Mouse (Mus musculus): ENCODE data around the gene Ankrd63. TPM values are rescaled to one million over a fixed set of nuclear protein-coding genes. Genes with fewer than 3 reads are reported as not detected.

Ankrd63 gene
- polyA plus RNA-seq, 1 experiment from 2014 or later = not detected

DNA sequence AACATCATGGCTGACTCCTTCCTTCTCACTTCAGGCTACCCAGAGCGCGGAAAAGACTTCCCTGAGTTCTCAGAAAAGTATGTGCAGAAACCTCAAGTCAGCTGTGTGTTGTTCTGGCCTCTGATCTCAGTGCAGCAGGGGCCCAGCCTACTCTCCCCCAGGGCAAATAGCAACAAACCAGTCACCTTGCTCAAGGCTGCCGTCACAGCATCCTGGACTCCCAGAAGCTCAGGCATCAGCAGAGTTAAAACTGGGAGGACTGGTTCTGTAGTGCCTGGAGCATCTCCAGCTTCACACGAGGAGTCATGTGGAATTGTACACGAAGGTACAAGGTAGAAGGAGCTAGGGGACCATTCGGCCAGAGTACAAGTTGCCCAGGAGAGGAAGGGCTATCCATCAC is 34.5 kb downstream of the Ankrd63 start:
- no peak overlapping the region for H3K4me2 ChIP-seq
- no peak for ATAC-seq (ENCODE audit: low FRiP score)
- no peak overlapping the region for H3K27ac ChIP-seq (replicated peaks)
- H3K27me3 ChIP-seq (replicated peaks) = peaks cover 21% of the 10 kb centered on the region
- WGBS = 78% methylated on average over 6 of the region's 6 CpGs
- H3K36me3 ChIP-seq = no peaks in the 10 kb centered on the region
- H3K4me3 ChIP-seq (replicated peaks) = no peak overlapping the region
- no peak overlapping the region for H3K9ac ChIP-seq (replicated peaks)
- peaks cover 37% of the 10 kb centered on the region for H3K4me1 ChIP-seq
- no peaks in the 10 kb centered on the region for H3K9me3 ChIP-seq (replicated peaks)

DNA sequence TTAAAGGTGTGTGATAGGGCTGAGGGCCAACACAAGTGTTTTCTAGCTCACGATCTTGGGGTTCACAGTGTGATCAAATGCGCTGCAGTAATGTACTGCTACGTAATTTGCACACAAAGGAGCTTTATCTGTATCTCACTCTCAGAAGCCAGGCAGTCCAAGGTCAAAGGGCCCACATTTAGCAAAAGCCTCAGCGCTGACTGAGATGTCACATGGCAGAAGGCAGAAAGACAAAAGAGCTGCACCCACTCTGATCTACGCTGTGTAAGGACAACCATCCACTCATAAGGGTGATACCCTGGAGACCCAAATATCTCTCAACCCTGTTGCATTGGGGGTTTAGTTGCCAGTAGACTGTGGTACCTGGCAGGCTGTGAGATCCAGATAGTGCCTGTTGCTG is 36.6 kb downstream of the Ankrd63 start:
- Histone ChIP-seq H3K9me3 (replicated peaks) (no peaks in the 10 kb centered on the region), H3K36me3 (no peaks in the 10 kb centered on the region), H3K4me3 (replicated peaks) (no peak overlapping the region), H3K27me3 (replicated peaks) (peaks cover 1% of the 10 kb centered on the region), H3K9ac (replicated peaks) (no peak overlapping the region), H3K4me1 (peaks cover 55% of the 10 kb centered on the region), H3K4me2 (no peak overlapping the region), H3K27ac (replicated peaks) (no peak overlapping the region)
- WGBS = 74% methylated on average over 5 of the region's 5 CpGs
- ATAC-seq (ENCODE audit: low FRiP score) = no peak

DNA sequence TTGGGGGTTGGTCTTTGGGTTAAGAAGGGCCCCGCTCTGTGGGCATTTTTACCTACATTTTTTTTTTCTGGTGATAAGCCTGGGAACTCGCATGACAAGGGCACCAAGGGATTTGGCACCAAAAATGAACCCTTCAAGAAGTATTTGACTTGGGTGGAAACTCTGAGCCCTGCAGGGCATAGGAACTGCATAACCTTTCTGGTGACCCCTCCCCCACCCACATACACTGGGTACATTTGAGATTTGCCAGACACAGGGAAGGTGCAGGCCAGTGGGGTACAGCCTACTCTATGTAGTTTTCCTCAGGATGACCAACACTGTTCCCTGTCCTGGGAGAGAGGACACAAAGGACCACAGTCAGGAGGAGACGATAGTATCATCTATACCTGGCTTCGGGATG is 38.1 kb downstream of the Ankrd63 start:
- WGBS = 93% methylated on average over 4 of the region's 4 CpGs
- Histone ChIP-seq H3K9ac (replicated peaks) (peak overlapping the region; percentile 26; the same call in 1 of the 2 replicates), H3K27ac (replicated peaks) (no peak overlapping the region), H3K9me3 (replicated peaks) (no peaks in the 10 kb centered on the region), H3K4me2 (peak overlapping the region; percentile 82), H3K36me3 (no peaks in the 10 kb centered on the region), H3K27me3 (replicated peaks) (no peaks in the 10 kb centered on the region), H3K4me3 (replicated peaks) (no peak overlapping the region), H3K4me1 (peaks cover 55% of the 10 kb centered on the region)
- ATAC-seq (ENCODE audit: low FRiP score) = no peak

DNA sequence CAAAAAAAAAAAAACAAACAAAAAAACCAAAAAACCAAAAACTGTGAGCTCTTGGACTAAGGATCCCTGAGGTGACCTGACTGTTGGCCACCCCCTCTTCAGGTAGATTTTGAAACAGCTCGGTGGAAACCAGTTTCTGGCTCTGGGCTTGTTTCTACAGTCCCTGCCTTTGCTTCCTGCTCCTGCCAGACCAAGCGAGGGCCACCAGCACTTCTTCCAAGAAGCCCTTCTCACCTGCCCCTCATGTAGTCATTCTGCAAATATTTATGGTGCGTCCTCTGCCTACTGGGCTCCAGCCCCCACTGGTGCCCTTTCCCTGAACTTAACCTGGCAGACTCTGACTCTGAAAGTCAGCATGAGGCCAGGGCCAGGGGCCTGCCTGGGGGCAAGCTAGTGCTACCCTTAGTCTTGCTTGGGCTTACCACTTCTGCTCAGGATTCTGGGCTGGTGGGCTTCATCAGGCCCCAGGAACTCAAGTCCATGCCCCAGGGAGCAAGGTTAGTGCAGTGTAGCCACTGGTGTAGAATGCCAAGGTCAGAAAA is 38.7 kb downstream of the Ankrd63 start:
- peak overlapping the region; percentile 82 for H3K4me2 ChIP-seq
- no peaks in the 10 kb centered on the region for H3K36me3 ChIP-seq
- H3K27me3 ChIP-seq (replicated peaks) = no peaks in the 10 kb centered on the region
- peaks cover 60% of the 10 kb centered on the region for H3K4me1 ChIP-seq
- no peak overlapping the region for H3K9ac ChIP-seq (replicated peaks)
- H3K4me3 ChIP-seq (replicated peaks) = peak overlapping the region; percentile 56; the same call in 1 of the 2 replicates
- WGBS = 65% methylated on average over 3 of the region's 3 CpGs
- H3K27ac ChIP-seq (replicated peaks) = no peak overlapping the region
- H3K9me3 ChIP-seq (replicated peaks) = no peaks in the 10 kb centered on the region
- no peak for ATAC-seq (ENCODE audit: low FRiP score)

DNA sequence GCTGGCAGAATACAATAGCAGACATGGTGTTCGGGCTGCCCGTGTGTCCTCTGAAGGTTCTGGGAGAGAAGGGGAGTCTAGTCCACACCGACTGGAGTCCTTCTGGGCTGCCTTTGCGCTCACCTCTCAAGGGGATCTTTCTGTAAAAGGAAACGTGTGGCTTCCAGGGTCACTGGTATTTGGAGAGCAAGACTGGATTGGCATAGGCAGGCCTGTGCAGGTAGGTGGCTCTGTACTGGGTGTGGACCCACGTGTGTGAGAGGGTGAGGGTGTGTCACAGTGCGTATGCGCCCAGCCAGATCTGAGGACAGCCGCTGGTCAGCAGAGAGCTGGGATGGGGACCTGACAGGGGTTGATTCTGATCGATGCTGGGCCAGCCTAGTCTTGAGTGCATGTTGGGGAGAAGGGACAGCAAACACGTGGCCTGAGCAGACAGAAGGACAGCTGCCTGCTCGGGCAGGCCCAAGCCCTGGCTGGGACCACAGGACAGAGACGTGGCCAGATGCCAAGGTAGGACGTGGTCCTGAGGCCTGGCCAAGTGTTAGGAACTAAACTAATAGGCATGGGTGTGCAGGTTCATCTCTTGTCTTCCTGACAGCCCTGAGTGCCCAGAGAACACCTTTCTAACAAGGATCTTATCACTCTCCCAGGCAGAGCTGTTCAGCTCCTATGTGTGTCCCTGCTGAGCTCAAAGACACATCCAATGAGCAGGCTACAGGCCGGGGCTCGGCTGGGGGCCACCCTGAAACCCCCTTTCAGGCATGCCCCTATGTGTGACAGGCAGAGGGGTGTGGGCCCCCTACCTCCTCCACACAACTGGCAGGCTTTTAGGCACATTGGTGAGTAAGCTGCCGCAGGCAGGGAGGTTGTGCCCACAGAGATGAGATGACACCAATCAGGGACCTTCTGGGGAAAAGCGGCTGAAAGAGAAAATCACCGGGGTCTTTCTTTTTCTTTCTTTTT is 39.7 kb downstream of the Ankrd63 start:
- ATAC-seq (ENCODE audit: low FRiP score) = peak; percentile 54

DNA sequence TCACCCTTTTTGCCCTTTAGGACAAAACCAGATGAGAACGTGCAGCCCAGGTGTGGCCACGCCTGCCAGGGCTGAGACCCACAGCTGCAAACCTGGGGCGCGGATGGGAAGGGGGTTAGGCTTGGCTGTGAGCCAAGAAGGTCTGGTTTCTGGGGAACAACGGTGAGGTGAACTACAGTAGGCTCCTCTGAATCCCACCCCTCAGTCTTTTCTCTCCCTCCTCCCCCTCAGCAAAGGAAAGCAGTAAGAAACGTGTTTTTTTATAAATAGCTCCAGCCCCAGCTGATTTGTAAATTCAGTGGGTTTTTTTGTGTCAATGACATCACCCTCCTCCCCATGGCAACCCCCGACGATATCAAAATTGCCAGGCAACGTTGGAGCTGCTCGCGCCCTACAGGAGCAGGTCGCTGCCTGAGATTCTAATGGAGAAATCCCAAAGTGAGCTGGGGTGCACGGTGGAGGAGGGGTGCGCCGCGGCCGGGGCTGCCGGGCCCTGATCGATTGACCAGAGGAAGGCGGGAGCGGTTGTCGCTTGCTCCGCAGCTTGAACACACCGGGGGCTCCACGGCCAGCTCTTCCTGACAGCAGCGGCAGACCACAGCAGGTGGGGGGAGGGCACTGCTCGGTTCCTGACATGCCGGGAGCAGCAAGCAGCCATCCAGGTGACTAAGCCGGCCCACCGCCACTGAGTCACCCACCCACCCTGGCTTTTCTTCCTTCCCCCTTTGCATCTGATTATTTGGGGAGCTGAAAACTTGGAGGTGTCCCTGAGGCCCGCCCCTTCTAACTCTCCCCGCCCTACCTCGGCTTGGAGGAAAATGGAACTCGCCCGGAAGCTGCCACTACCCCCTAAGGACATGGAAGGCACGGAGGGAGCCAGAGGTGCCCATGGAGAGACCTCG is 40.6 kb downstream of the Ankrd63 start, which contains the start of gene Pak6:
Gene Pak6 (plus strand): TSS at position 402 of the 902 bp plus-strand sequence.
- Histone ChIP-seq H3K27me3 (replicated peaks) (no peaks in the 10 kb centered on the region), H3K4me2 (peak within 1 kb of the TSS; percentile 82), H3K27ac (replicated peaks) (peak within 1 kb of the TSS; percentile 81), H3K36me3 (no peaks in the 10 kb centered on the region), H3K9ac (replicated peaks) (peak within 1 kb of the TSS; percentile 64), H3K4me3 (replicated peaks) (peak within 1 kb of the TSS; percentile 56), H3K4me1 (peaks cover 60% of the 10 kb centered on the region), H3K9me3 (replicated peaks) (no peaks in the 10 kb centered on the region)
- ATAC-seq (ENCODE audit: low FRiP score) = peak; percentile 62
- WGBS = 2% methylated on average over 37 of the region's 37 CpGs

More for the DNA sequence above, 39.7 kb downstream of the Ankrd63 start:
- Histone ChIP-seq H3K4me2 (peak overlapping the region; percentile 82), H3K36me3 (no peaks in the 10 kb centered on the region), H3K9ac (replicated peaks) (peak overlapping the region; percentile 64), H3K4me1 (peaks cover 59% of the 10 kb centered on the region), H3K27me3 (replicated peaks) (no peaks in the 10 kb centered on the region), H3K4me3 (replicated peaks) (peak overlapping the region; percentile 56), H3K27ac (replicated peaks) (peak overlapping the region; percentile 81), H3K9me3 (replicated peaks) (no peaks in the 10 kb centered on the region)
- 49% methylated on average over 19 of the region's 19 CpGs for WGBS

DNA sequence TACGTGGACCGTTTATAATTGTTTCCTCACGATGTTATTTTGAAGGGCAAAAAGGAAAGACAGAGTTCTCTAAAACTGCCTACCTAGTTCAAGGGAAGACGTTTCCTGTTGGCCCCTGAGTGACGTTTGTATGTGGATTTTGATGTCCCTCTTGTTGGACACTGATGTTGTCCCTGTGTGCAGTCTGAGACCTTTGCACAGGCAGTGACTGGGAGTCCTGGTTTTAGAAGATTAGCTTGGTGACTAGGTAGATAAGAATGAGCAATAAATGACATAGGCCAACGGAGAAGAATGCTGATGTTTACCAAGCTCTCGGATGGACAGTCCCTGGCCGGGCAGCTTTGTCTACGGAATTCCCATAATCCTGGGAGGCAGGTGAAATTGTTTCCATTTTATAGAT is 41.9 kb downstream of the Ankrd63 start:
- 87% methylated on average over 9 of the region's 9 CpGs for WGBS
- Histone ChIP-seq H3K27ac (replicated peaks) (no peak overlapping the region), H3K4me3 (replicated peaks) (no peak overlapping the region), H3K27me3 (replicated peaks) (no peaks in the 10 kb centered on the region), H3K9me3 (replicated peaks) (no peaks in the 10 kb centered on the region), H3K4me2 (no peak overlapping the region), H3K9ac (replicated peaks) (no peak overlapping the region), H3K36me3 (no peaks in the 10 kb centered on the region), H3K4me1 (peaks cover 60% of the 10 kb centered on the region)
- ATAC-seq (ENCODE audit: low FRiP score) = no peak

DNA sequence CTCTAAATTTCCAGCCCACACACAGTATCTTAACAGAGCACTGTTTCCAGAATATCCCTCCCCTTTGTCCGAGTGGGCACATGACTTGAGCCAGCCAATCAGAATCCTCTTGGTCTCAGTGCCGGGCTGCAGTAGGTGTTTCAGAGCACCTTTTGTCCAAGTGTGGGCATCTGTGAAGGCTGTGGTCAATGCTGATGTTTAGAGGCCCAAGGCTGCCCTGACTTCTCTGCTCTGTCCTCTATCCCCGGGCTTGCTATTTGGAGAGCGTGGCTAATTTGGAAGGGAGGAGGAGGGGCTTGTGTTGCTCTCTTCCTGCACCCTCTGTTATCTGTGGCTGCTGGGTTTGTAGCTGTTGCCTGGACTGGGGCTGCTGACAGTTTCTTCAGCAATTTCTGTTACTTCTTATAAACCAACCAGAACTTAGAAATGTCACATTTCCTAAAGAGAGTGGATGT is 43.7 kb downstream of the Ankrd63 start:
- H3K9me3 ChIP-seq (replicated peaks) = no peaks in the 10 kb centered on the region
- peak overlapping the region; percentile 81 for H3K27ac ChIP-seq (replicated peaks)
- peak overlapping the region; percentile 64 for H3K4me2 ChIP-seq
- H3K9ac ChIP-seq (replicated peaks) = peak overlapping the region; percentile 48; the same call in 1 of the 2 replicates
- H3K4me3 ChIP-seq (replicated peaks) = peak overlapping the region; percentile 43
- ATAC-seq (ENCODE audit: low FRiP score) = peak; percentile 75
- H3K27me3 ChIP-seq (replicated peaks) = no peaks in the 10 kb centered on the region
- H3K36me3 ChIP-seq = no peaks in the 10 kb centered on the region
- WGBS = 1% methylated on average over 4 of the region's 4 CpGs
- peaks cover 47% of the 10 kb centered on the region for H3K4me1 ChIP-seq

DNA sequence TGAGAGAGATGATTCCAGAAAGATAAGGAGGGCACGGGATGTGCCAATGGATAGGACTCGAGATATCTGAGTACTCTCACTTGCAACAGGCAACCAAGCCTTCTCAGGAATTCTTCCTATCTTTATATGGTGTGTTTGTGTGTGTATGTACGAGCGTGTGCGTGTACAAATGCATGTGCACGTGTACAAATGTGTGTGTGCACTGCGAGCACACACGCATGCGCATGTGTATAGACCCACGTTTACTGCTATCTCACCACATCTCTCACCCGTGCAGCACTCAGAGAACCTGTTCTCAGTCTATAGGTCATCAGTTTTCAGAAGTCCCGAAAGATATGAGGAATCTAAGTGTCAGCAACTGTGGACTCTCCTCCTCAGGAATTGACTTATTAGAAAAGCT is 44.3 kb downstream of the Ankrd63 start:
- no peak overlapping the region for H3K9ac ChIP-seq (replicated peaks)
- peak overlapping the region; percentile 64 for H3K4me2 ChIP-seq
- H3K4me3 ChIP-seq (replicated peaks) = peak overlapping the region; percentile 43
- H3K9me3 ChIP-seq (replicated peaks) = no peaks in the 10 kb centered on the region
- no peaks in the 10 kb centered on the region for H3K36me3 ChIP-seq
- H3K4me1 ChIP-seq = peaks cover 42% of the 10 kb centered on the region
- WGBS = 87% methylated on average over 12 of the region's 12 CpGs
- H3K27ac ChIP-seq (replicated peaks) = peak overlapping the region; percentile 81
- no peak for ATAC-seq (ENCODE audit: low FRiP score)
- no peaks in the 10 kb centered on the region for H3K27me3 ChIP-seq (replicated peaks)

DNA sequence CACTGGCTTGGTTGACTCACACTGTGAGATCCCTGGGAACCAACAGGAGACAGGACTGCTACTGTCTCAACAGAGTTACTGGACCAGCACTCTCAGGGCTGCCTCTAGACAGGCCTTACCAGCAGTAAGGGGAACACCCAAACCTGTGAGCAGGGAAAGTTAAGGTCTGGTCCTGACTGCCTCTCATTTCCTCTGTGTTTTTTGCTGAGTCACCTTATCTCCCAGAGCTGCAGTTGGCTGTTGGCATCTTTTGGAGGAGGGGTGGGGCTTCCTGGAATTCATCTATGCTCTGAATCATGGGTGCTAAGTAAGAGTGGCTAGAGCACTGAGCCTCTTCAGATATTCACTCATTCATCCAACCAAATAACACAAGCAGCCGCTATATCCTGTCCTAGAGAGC is 44.7 kb downstream of the Ankrd63 start:
- no peak overlapping the region for H3K4me2 ChIP-seq

DNA sequence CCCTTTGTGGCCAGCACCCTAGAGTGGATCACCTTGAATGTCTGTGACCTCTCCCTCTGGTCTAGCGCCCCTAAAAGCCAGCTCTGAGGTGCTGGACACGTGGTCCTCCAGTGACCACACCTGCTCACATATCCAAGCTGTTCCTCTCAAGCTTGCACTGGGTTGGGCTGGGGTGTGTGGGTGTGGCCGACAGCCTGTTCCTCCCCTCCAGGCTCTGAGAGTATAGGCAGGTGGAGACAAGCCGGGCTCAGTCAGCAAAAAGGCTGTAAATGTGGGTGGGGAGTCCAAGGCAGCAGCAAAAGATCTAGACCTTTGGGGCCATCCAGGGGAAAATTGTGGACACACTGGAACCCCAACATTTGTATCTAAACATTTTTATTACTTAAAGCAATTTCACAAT is 45.3 kb downstream of the Ankrd63 start:
- Histone ChIP-seq H3K9ac (replicated peaks) (no peak overlapping the region), H3K9me3 (replicated peaks) (no peaks in the 10 kb centered on the region), H3K27me3 (replicated peaks) (no peaks in the 10 kb centered on the region), H3K36me3 (no peaks in the 10 kb centered on the region), H3K27ac (replicated peaks) (no peak overlapping the region), H3K4me1 (peaks cover 31% of the 10 kb centered on the region), H3K4me2 (no peak overlapping the region), H3K4me3 (replicated peaks) (no peak overlapping the region)
- ATAC-seq (ENCODE audit: low FRiP score) = no peak
- 29% methylated on average over 4 of the region's 4 CpGs for WGBS

More for the DNA sequence above, 44.7 kb downstream of the Ankrd63 start:
- Histone ChIP-seq H3K9me3 (replicated peaks) (no peaks in the 10 kb centered on the region), H3K4me3 (replicated peaks) (no peak overlapping the region), H3K9ac (replicated peaks) (no peak overlapping the region), H3K27me3 (replicated peaks) (no peaks in the 10 kb centered on the region), H3K27ac (replicated peaks) (no peak overlapping the region), H3K36me3 (no peaks in the 10 kb centered on the region), H3K4me1 (peaks cover 37% of the 10 kb centered on the region)
- ATAC-seq (ENCODE audit: low FRiP score) = no peak
- WGBS = 79% methylated on average over 1 of the region's 1 CpGs

All from neural tube, embryonic 15.5 days (tissue).